Mouse (Mus musculus): ENCODE results near the gene Atl1.

GRCm38 (mm10) chr12:69977376-69977998 is 85.1 kb downstream of the Atl1 start:
- TF ChIP-seq CTCF (IDR thresholded peaks at IDR 0.05; ENCODE audit: insufficient read depth, low read length) = no peak
- no peak for TF ChIP-seq POLR2A (IDR thresholded peaks at IDR 0.05; ENCODE audit: borderline replicate concordance, extremely low read depth, low read depth, low read length)

All from lung, adult 2 months (tissue).